Mouse (Mus musculus) midbrain, embryonic 12.5 days (tissue): ENCODE results near the gene Lrrfip1. TPM values are rescaled to one million over a fixed set of nuclear protein-coding genes. Genes with fewer than 3 reads are reported as not detected.

Experiments
- ATAC-seq: fragments of 200-750 bp; cut with Nextera tagmentation; 2 replicates; pipeline ENCODE4 v1.8.0; 2017; ENCODE audit warnings: low read depth, moderate TSS enrichment, moderate library complexity; ENCODE audit not compliant: low FRiP score
- H3K27ac ChIP-seq: fragments of 300-500 bp; sonication (generic); replicated peaks from 2 replicates; pipeline ENCODE4 v1.5.1; 2016; ENCODE audit warnings: mild to moderate bottlenecking
- H3K27me3 ChIP-seq: fragments of 300-500 bp; sonication (generic); 2 replicates; pipeline ENCODE4 v1.6.1; 2016; ENCODE audit warnings: mild to moderate bottlenecking
- H3K36me3 ChIP-seq: fragments of 300-500 bp; sonication (generic); 2 replicates; pipeline ENCODE4 v1.6.1; 2016
- H3K4me1 ChIP-seq: fragments of 300-500 bp; sonication (generic); 2 replicates; pipeline ENCODE4 v1.6.1; 2016
- H3K4me2 ChIP-seq: fragments of 300-500 bp; sonication (generic); replicated peaks from 2 replicates; pipeline ENCODE4 v1.6.1; 2016; ENCODE audit warnings: mild to moderate bottlenecking, moderate library complexity
- H3K4me3 ChIP-seq: fragments of 300-500 bp; sonication (generic); 2 replicates; pipeline ENCODE4 v1.5.1; 2016; ENCODE audit warnings: mild to moderate bottlenecking
- H3K9ac ChIP-seq: fragments of 300-500 bp; sonication (generic); replicated peaks from 2 replicates; pipeline ENCODE4 v1.6.1; 2016; ENCODE audit warnings: mild to moderate bottlenecking, moderate library complexity
- H3K9me3 ChIP-seq: fragments of 300-500 bp; sonication (generic); 2 replicates; pipeline ENCODE4 v1.6.1; 2016; ENCODE audit warnings: mild to moderate bottlenecking
- WGBS: fragments of 180-500 bp; shearing (Covaris S2); methylation state at CpG from one replicate; pipeline ENCODE4 v1.1.7; 2016; 5-methylcytosine and 5-hydroxymethylcytosine counted together
- polyA plus RNA-seq: library from polyadenylated mRNA; unstranded; fragments of >200 nt; fragmentation: Nextera tagmentation; extraction: Ambion mirVana; gene quantifications from 2 replicates; pipeline ENCODE4 v1.2.1, GENCODE M21; 2016

The Lrrfip1 gene
- polyA plus RNA-seq, 1 experiment from 2014 or later: 18.7 TPM

DNA sequence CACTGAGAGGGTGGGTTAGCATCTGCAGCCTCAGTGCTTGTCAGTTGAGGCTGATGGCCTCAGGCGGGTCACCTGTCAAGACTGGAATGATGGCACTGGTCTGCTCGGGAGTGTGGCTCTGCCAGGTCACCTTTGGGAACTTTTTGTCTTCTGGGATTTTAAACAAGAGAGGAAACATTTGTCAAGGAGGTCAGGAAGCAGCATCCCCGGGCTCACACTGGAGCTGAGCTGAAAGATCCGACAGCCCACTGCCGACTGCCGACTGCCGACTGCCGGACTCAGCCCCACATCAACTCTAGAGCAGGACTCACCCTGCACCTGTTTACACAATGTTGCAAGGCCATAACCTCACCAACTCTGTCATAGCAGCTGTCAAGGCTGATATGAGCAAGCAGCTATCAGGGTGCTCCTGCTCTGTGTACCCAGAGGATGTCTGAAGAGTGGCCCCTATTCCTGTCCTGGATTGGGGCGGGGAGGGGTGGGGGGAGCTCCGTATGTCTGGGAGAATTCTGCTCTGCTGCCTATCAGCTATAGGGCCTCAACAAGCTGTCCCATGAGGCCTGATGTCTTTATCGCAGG lies 33.9 kb downstream of the Lrrfip1 start:
- no peak overlapping the region for H3K4me3 ChIP-seq
- H3K9me3 ChIP-seq: no peaks in the 10 kb centered on the region
- WGBS: 89% methylated on average over 11 of the region's 11 CpGs
- no peaks in the 10 kb centered on the region for H3K36me3 ChIP-seq
- no peak overlapping the region for H3K27ac ChIP-seq
- H3K27me3 ChIP-seq: no peaks in the 10 kb centered on the region
- H3K9ac ChIP-seq: no peak overlapping the region
- H3K4me2 ChIP-seq: no peak overlapping the region
- no peak for ATAC-seq
- H3K4me1 ChIP-seq: no peaks in the 10 kb centered on the region

- no peak for ATAC-seq
- Histone ChIP-seq H3K4me3 (no peak overlapping the region), H3K36me3 (no peaks in the 10 kb centered on the region), H3K27ac (no peak overlapping the region), H3K4me2 (no peak overlapping the region), H3K9ac (no peak overlapping the region), H3K4me1 (peaks cover 7% of the 10 kb centered on the region; the same call in 1 of the 2 replicates), H3K27me3 (no peaks in the 10 kb centered on the region), H3K9me3 (no peaks in the 10 kb centered on the region)
- 86% methylated on average over 3 of the region's 3 CpGs for WGBS
Measured at GRCm38 (mm10) chr1:91034547-91034946, 36.0 kb downstream of the Lrrfip1 start.

DNA sequence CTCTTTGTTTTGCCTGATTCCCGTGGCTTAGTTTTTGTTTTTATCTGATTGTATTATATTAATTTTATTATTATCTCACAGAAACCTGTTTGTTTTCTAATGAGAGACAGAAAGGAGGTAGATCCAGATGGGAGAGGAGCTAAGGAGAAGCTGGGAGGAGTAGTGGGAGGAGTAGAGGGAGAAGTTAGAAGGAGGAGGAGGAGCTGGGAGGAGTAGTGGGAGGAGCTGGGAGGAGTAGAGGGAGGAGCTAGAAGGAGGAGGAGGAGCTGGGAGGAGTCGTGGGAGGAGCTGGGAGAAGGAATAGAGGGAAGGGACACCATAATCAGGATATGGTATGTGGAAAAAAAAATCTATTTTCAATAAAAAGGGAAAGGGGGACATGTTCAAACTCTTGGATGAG lies 36.7 kb downstream of the Lrrfip1 start:
- no peak overlapping the region for H3K4me2 ChIP-seq
- H3K4me1 ChIP-seq: peaks cover 7% of the 10 kb centered on the region; the same call in 1 of the 2 replicates
- WGBS: 83% methylated on average over 2 of the region's 2 CpGs
- H3K9ac ChIP-seq: no peak overlapping the region
- no peak overlapping the region for H3K4me3 ChIP-seq
- H3K27me3 ChIP-seq: no peaks in the 10 kb centered on the region
- no peak for ATAC-seq
- H3K36me3 ChIP-seq: no peaks in the 10 kb centered on the region
- no peak overlapping the region for H3K27ac ChIP-seq
- H3K9me3 ChIP-seq: no peaks in the 10 kb centered on the region

- peaks cover 7% of the 10 kb centered on the region; the same call in 1 of the 2 replicates for H3K4me1 ChIP-seq
- H3K27ac ChIP-seq: no peak overlapping the region
- WGBS: 90% methylated on average over 4 of the region's 4 CpGs
- H3K27me3 ChIP-seq: no peaks in the 10 kb centered on the region
- no peak overlapping the region for H3K4me2 ChIP-seq
- H3K9ac ChIP-seq: no peak overlapping the region
- H3K36me3 ChIP-seq: no peaks in the 10 kb centered on the region
- H3K4me3 ChIP-seq: no peak overlapping the region
- no peaks in the 10 kb centered on the region for H3K9me3 ChIP-seq
- no peak for ATAC-seq
Measured at GRCm38 (mm10) chr1:91037213-91037612, 38.7 kb downstream of the Lrrfip1 start.

DNA sequence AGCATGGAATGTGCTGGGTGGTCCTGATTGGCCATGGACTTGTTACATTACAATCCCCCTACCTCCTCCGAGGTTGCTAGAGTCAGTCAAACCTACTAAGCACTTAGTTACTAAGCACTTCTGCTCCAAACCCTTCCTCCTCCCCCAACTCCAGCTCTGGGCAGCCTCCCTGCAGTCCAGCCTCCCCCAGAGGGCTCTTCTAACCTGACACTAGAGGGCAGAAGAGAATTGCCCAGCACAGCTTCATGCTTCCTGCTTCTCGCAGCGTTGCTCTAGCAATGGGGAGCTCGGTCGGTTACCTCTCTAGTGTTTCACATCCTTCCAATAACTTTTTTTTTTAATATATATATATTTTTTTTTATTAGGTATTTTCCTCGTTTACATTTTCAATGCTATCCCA lies 39.5 kb downstream of the Lrrfip1 start:
- no peak overlapping the region for H3K4me3 ChIP-seq
- 88% methylated on average over 6 of the region's 6 CpGs for WGBS
- H3K4me2 ChIP-seq: no peak overlapping the region
- H3K36me3 ChIP-seq: no peaks in the 10 kb centered on the region
- H3K9ac ChIP-seq: no peak overlapping the region
- H3K4me1 ChIP-seq: peaks cover 10% of the 10 kb centered on the region; the same call in 1 of the 2 replicates
- ATAC-seq: no peak
- no peak overlapping the region for H3K27ac ChIP-seq
- no peaks in the 10 kb centered on the region for H3K27me3 ChIP-seq
- no peaks in the 10 kb centered on the region for H3K9me3 ChIP-seq

- Histone ChIP-seq H3K4me2 (no peak overlapping the region), H3K27me3 (no peaks in the 10 kb centered on the region), H3K4me3 (no peak overlapping the region), H3K9ac (no peak overlapping the region), H3K36me3 (no peaks in the 10 kb centered on the region), H3K4me1 (peaks cover 13% of the 10 kb centered on the region; the same call in 1 of the 2 replicates), H3K27ac (no peak overlapping the region), H3K9me3 (no peaks in the 10 kb centered on the region)
- WGBS: 57% methylated on average over 6 of the region's 6 CpGs
- ATAC-seq: no peak
Measured at GRCm38 (mm10) chr1:91038531-91038930, 40.0 kb downstream of the Lrrfip1 start.

DNA sequence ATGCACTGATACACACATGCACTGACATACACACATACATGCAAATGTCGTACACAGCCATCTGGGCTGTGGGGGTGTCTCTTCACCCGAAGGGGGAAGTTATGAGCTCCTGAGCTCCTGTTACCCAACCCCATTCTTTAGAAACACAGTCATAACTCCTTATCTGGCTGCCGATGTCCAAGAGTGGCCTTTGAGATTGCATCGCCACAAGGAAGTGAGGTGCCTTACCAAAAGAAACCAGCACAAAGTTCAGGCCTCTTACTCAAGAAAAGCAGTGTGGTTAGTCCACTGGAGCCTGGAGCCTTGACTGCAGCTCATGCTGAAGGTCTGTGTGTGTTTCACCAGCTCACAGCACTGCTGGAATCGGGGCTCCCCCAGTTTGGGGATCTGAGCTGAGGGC lies 43.1 kb downstream of the Lrrfip1 start:
- no peak for ATAC-seq
- Histone ChIP-seq H3K9ac (no peak overlapping the region), H3K27me3 (no peaks in the 10 kb centered on the region), H3K27ac (no peak overlapping the region), H3K4me2 (no peak overlapping the region), H3K9me3 (no peaks in the 10 kb centered on the region), H3K36me3 (no peaks in the 10 kb centered on the region), H3K4me1 (peaks cover 20% of the 10 kb centered on the region; the same call in 1 of the 2 replicates), H3K4me3 (no peak overlapping the region)
- WGBS: 91% methylated on average over 5 of the region's 5 CpGs

DNA sequence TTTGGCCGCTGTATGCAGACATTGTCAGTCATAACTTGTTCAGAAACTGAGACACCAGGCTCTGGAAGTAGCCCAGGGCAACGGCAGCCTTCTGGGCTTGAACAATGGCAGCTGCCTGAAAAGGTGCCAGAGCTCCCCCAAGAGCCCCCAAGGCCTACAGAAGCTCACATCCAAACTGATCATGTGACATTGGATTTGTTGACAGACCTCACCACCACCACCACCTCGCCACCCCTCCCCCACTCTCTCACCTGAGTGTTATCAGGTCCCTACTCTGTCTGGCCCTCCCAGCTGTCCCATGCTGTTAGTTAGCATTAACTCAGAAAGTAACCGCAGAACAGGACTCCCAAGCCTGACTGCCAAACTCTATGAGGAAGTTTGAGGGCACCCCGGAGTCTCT lies 44.7 kb downstream of the Lrrfip1 start:
- Histone ChIP-seq H3K4me3 (no peak overlapping the region), H3K9ac (no peak overlapping the region), H3K36me3 (no peaks in the 10 kb centered on the region), H3K4me1 (peaks cover 20% of the 10 kb centered on the region; the same call in 1 of the 2 replicates), H3K9me3 (no peaks in the 10 kb centered on the region), H3K27me3 (no peaks in the 10 kb centered on the region), H3K27ac (no peak overlapping the region), H3K4me2 (no peak overlapping the region)
- no peak for ATAC-seq
- WGBS: 76% methylated on average over 5 of the region's 5 CpGs

DNA sequence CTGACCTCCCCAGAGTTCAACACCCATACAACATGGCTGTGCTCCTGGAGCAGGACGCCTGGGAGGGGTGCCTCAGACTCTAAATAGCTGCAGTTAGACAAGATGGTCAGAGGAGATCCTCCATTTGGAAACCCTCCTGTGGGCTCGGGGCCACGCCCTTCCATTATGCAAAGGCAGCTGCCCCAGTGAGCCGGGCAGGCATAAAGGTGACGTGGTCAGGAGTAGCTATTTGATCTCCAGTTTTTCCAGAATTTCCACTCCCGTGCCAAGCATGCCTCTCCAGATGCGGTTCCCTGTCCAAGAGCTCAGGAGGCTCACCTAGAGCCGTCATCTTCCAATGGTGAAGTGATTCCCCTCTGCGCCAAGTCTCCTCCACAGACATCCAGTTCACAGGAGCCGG lies 45.6 kb downstream of the Lrrfip1 start:
- ATAC-seq: no peak

DNA sequence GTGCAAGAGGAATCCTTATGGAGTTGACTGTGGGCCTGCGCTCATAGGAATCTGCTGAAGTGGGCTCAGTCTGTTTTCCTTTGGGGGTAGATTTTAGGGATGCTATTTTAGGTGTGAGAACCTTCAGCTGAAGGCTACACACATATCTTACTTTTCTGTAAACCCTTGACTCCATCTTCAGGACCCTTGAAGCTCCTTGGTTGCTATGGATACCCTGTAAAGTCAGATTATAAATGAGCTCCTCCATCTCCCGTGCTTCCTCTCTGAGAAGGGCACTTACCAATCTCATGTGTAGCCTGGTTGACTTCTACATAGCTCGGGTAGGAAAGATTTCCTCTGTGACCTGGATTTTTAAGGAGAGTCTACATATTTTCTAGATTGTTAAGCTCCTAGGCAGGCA lies 46.1 kb downstream of the Lrrfip1 start:
- H3K4me1 ChIP-seq: 0 out of 2 replicates have a peak, but pooled peaks cover 13% of the 10 kb centered on the region
- H3K27ac ChIP-seq: no peak overlapping the region
- H3K9ac ChIP-seq: no peak overlapping the region
- ATAC-seq: no peak
- no peak overlapping the region for H3K4me2 ChIP-seq
- H3K36me3 ChIP-seq: no peaks in the 10 kb centered on the region
- 70% methylated on average over 3 of the region's 3 CpGs for WGBS
- no peak overlapping the region for H3K4me3 ChIP-seq
- no peaks in the 10 kb centered on the region for H3K9me3 ChIP-seq
- H3K27me3 ChIP-seq: no peaks in the 10 kb centered on the region

More for the DNA sequence above, 45.6 kb downstream of the Lrrfip1 start:
- Histone ChIP-seq H3K36me3 (no peaks in the 10 kb centered on the region), H3K9me3 (no peaks in the 10 kb centered on the region), H3K4me2 (no peak overlapping the region), H3K4me1 (peaks cover 14% of the 10 kb centered on the region; the same call in 1 of the 2 replicates), H3K27me3 (no peaks in the 10 kb centered on the region), H3K4me3 (no peak overlapping the region), H3K9ac (no peak overlapping the region), H3K27ac (no peak overlapping the region)
- WGBS: 89% methylated on average over 10 of the region's 10 CpGs

GRCm38 (mm10) chr1:91046237-91046636 lies 47.7 kb downstream of the Lrrfip1 start:
- H3K36me3 ChIP-seq: no peaks in the 10 kb centered on the region

GRCm38 (mm10) chr1:91049296-91049695 lies 50.8 kb downstream of the Lrrfip1 start:
- peaks cover 35% of the 10 kb centered on the region for H3K27me3 ChIP-seq
- no peaks in the 10 kb centered on the region for H3K9me3 ChIP-seq
- WGBS: 71% methylated on average over 6 of the region's 6 CpGs
- H3K36me3 ChIP-seq: no peaks in the 10 kb centered on the region
- no peak overlapping the region for H3K4me3 ChIP-seq
- ATAC-seq: no peak
- peaks cover 28% of the 10 kb centered on the region for H3K4me1 ChIP-seq
- H3K9ac ChIP-seq: no peak overlapping the region
- H3K27ac ChIP-seq: no peak overlapping the region
- H3K4me2 ChIP-seq: no peak overlapping the region

More at GRCm38 (mm10) chr1:91046237-91046636, 47.7 kb downstream of the Lrrfip1 start:
- WGBS: 72% methylated on average over 5 of the region's 5 CpGs
- Histone ChIP-seq H3K4me1 (0 out of 2 replicates have a peak, but pooled peaks cover 13% of the 10 kb centered on the region), H3K4me2 (no peak overlapping the region), H3K9ac (no peak overlapping the region), H3K4me3 (no peak overlapping the region), H3K27me3 (peaks cover 5% of the 10 kb centered on the region; the same call in 1 of the 2 replicates), H3K27ac (no peak overlapping the region), H3K9me3 (no peaks in the 10 kb centered on the region)
- ATAC-seq: no peak
